Mouse (Mus musculus): ENCODE data around the gene Tmem123. TPM values are rescaled to one million over a fixed set of nuclear protein-coding genes. Genes with fewer than 3 reads are reported as not detected.
A peak's percentile ranks its signal among the peaks of the same experiment; 100 is the strongest.

Gene Tmem123
- total and polyA plus RNA-seq, 2 experiments from 2014 or later: 62.4 to 81.9 TPM

DNA sequence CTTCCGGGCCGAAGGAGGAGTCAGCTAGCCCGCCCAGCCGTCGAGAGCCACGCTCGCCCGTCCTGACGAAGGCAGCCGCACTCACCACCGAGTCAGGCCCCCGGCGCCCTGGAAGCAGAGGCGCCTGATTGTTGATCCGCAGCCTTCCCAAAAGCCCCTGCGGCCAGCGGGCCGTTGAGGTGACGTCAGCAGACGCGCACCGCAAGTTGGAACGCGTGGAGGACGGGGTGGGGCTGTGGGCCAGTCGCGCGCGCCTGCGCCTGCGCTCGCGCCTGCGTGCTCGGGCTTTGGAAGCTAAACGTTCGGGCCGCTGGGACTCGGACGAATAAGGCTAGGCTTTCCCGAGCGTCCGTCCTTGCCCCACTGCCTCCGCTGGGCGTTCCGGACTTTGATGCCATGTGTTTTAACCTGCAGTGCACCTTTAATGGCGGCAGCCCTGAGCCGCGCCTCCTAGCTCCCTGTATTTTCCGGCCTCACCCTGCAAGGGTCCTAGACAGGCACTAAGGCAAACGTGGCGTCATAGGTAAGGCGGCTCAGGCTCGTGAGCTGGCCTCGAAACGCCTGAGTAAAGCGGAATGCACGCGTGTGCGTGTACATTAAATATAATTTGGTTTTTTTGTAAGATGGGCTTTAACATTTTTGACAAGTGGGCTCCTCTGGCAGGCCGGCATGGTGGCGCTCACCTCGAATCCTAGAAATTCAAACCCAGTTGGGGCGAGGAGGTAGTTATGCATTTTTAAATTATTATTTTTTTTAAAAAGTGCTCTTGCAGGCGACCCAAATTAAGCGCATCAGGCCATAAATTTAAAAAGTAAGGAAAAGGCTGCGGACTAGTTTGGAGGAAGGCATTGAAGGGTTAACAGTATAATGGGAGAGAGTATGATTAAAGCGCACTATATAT, 73.3 kb downstream of the Tmem123 start, which contains the start of gene Birc2:
Birc2 (minus strand) TSS at position 160 of the 901 bp plus-strand sequence.
- under 1% methylated on average over 68 of the region's 68 CpGs for WGBS
- TF ChIP-seq EP300 (IDR thresholded peaks at IDR 0.05; ENCODE audit: low read depth) (peak; percentile 90; the same call in 1 of the 2 replicates), CTCF (IDR thresholded peaks at IDR 0.05; ENCODE audit: low read depth) (no peak)

DNA sequence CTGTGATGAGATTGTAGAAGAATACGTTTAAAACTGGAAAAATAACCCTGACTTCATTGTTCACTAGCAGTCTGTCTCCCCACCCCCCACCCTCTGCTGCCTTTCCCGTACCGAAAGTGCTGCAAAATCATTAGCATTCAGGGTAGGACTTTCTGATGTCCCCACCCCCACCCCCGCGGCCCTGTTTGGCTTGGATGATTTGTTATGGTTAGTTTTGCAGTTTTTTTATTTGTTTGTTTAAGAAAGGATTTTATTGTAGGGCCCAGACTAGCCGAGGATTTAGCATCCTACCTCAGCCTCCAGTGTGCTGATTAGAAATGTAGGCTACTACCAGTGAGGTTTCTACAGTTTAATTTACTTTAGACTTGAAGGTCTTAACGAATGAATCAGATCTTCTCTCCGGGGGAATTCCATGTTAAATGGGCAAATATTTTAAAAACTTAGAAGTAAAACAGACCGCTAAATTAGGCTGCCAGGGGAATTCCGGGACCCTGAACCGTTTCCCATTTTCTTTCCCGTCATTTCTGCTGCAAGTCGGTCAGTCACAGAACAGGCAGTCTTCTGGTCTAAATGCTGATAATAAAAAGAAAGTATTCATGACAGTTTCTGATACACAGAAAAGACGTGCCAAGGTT, 74.1 kb downstream of the Tmem123 start:
- H3K27me3 ChIP-seq (ENCODE audit: control insufficient read depth, insufficient read depth, low read length): no peaks in the 10 kb centered on the region
- H3K4me3 ChIP-seq (ENCODE audit: low read depth, low read length): peak overlapping the region; percentile 79
- peaks cover 13% of the 10 kb centered on the region for H3K36me3 ChIP-seq (replicated peaks; ENCODE audit: control insufficient read depth, insufficient read depth, low read length)
- no peaks in the 10 kb centered on the region for H3K9me3 ChIP-seq (replicated peaks; ENCODE audit: control insufficient read depth, low read length)
- TF ChIP-seq EP300 (IDR thresholded peaks at IDR 0.05; ENCODE audit: low read depth): no peak
- no peak for TF ChIP-seq CTCF (IDR thresholded peaks at IDR 0.05; ENCODE audit: low read depth)
- WGBS: 20% methylated on average over 14 of the region's 14 CpGs
- peaks cover 9% of the 10 kb centered on the region for H3K4me1 ChIP-seq (ENCODE audit: control insufficient read depth, insufficient read depth)
- DNase-seq (ENCODE audit: low spot score): peak; percentile 28
- peak overlapping the region; percentile 91 for H3K9ac ChIP-seq (replicated peaks; ENCODE audit: low read depth, low read length)
- peak overlapping the region; percentile 93 for H3K4me2 ChIP-seq (ENCODE audit: low read depth, low read length)
- no peak for ATAC-seq (ENCODE audit: insufficient read depth, low read depth)
- H3K27ac ChIP-seq (ENCODE audit: low read depth): peak overlapping the region; percentile 97

More for the DNA sequence above, 73.3 kb downstream of the Tmem123 start, which contains the start of gene Birc2:
- DNase-seq (ENCODE audit: low spot score) (peak; percentile 95), ATAC-seq (ENCODE audit: insufficient read depth, low read depth) (peak; percentile 98)
- Histone ChIP-seq H3K4me1 (ENCODE audit: control insufficient read depth, insufficient read depth) (peaks cover 14% of the 10 kb centered on the region), H3K27ac (ENCODE audit: low read depth) (peak within 1 kb of the TSS; percentile 97), H3K36me3 (replicated peaks; ENCODE audit: control insufficient read depth, insufficient read depth, low read length) (peaks cover 13% of the 10 kb centered on the region), H3K27me3 (ENCODE audit: control insufficient read depth, insufficient read depth, low read length) (no peaks in the 10 kb centered on the region), H3K4me3 (ENCODE audit: low read depth, low read length) (peak within 1 kb of the TSS; percentile 79), H3K9me3 (replicated peaks; ENCODE audit: control insufficient read depth, low read length) (no peaks in the 10 kb centered on the region), H3K9ac (replicated peaks; ENCODE audit: low read depth, low read length) (peak within 1 kb of the TSS; percentile 91), H3K4me2 (ENCODE audit: low read depth, low read length) (peak within 1 kb of the TSS; percentile 93)

DNA sequence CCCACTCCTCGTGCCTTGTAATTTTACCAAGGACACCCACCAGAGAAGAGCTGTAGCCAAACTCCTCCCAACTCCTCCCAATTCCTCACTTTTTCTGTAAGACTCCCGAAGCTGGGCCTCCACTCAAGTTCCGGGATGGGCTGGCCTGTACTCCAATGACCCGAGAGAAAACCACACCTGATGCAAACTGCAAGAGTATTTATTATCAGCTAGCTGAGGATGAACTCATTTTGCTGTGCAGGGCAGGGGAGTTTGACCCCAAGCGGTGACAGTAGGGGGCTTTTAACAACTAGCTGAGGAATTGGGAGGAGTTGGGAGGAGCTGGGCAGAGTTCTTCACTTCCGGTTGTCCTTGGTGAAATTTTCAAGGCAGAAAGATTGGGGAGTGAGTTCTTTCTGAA, 77.4 kb downstream of the Tmem123 start:
- no peak overlapping the region for H3K9ac ChIP-seq (replicated peaks; ENCODE audit: low read depth, low read length)
- H3K4me2 ChIP-seq (ENCODE audit: low read depth, low read length): no peak overlapping the region
- DNase-seq (ENCODE audit: low spot score) (no peak), ATAC-seq (ENCODE audit: insufficient read depth, low read depth) (no peak)
- no peaks in the 10 kb centered on the region for H3K27me3 ChIP-seq (ENCODE audit: control insufficient read depth, insufficient read depth, low read length)
- H3K27ac ChIP-seq (ENCODE audit: low read depth): no peak overlapping the region
- H3K4me3 ChIP-seq (ENCODE audit: low read depth, low read length): no peak overlapping the region
- H3K9me3 ChIP-seq (replicated peaks; ENCODE audit: control insufficient read depth, low read length): no peaks in the 10 kb centered on the region
- no peaks in the 10 kb centered on the region for H3K36me3 ChIP-seq (replicated peaks; ENCODE audit: control insufficient read depth, insufficient read depth, low read length)
- WGBS: 52% methylated on average over 6 of the region's 6 CpGs
- TF ChIP-seq EP300 (IDR thresholded peaks at IDR 0.05; ENCODE audit: low read depth): no peak
- TF ChIP-seq CTCF (IDR thresholded peaks at IDR 0.05; ENCODE audit: low read depth): no peak
- H3K4me1 ChIP-seq (ENCODE audit: control insufficient read depth, insufficient read depth): no peaks in the 10 kb centered on the region

Small RNAs within 50 kb of the gene (microRNA-seq; reads per million reads assigned to microRNA genes)
- 4.5 reads per million, percentile 19 among the genes with 10 or more reads in this experiment for gene Mir5618

Other genes with a start within 250 kb of the Tmem123 start
- gene Mmp8, start 205.6 kb upstream of the Tmem123 start, total RNA-seq (2014; rRNA removed; ENCODE audit: low replicate concordance): 1.0 and 1.9 TPM in 2 replicates
- gene Mmp8, start 205.6 kb upstream of the Tmem123 start, polyA plus RNA-seq (2015; fragmentation: Nextera tagmentation; extraction: Ambion mirVana): 0.29 and 0.34 TPM in 2 replicates
- not detected in 2 replicates for gene Mmp27, start 192.6 kb upstream of the Tmem123 start, total RNA-seq (2014; rRNA removed; ENCODE audit: low replicate concordance)
- gene Mmp27, start 192.6 kb upstream of the Tmem123 start, polyA plus RNA-seq (2015; fragmentation: Nextera tagmentation; extraction: Ambion mirVana): not detected in 2 replicates
- gene Mmp20, start 135.8 kb upstream of the Tmem123 start, total RNA-seq (2014; rRNA removed; ENCODE audit: low replicate concordance): not detected in 2 replicates
- not detected in 2 replicates for gene Mmp20, start 135.8 kb upstream of the Tmem123 start, polyA plus RNA-seq (2015; fragmentation: Nextera tagmentation; extraction: Ambion mirVana)
- not detected in 2 replicates for gene Mmp7, start 72.0 kb upstream of the Tmem123 start, total RNA-seq (2014; rRNA removed; ENCODE audit: low replicate concordance)
- gene Mmp7, start 72.0 kb upstream of the Tmem123 start, polyA plus RNA-seq (2015; fragmentation: Nextera tagmentation; extraction: Ambion mirVana): not detected in 2 replicates
- gene Birc2, start 73.0 kb downstream of the Tmem123 start, total RNA-seq (2014; rRNA removed; ENCODE audit: low replicate concordance): 26.8 and 32.8 TPM in 2 replicates
- gene Birc2, start 73.0 kb downstream of the Tmem123 start, polyA plus RNA-seq (2015; fragmentation: Nextera tagmentation; extraction: Ambion mirVana): 21.3 and 23.0 TPM in 2 replicates
- 7.1 and 7.2 TPM in 2 replicates for gene Birc3, start 109.1 kb downstream of the Tmem123 start, total RNA-seq (2014; rRNA removed; ENCODE audit: low replicate concordance)
- 3.9 and 4.4 TPM in 2 replicates for gene Birc3, start 109.1 kb downstream of the Tmem123 start, polyA plus RNA-seq (2015; fragmentation: Nextera tagmentation; extraction: Ambion mirVana)
- gene Yap1, start 240.6 kb downstream of the Tmem123 start, total RNA-seq (2014; rRNA removed; ENCODE audit: low replicate concordance): 50.6 and 64.9 TPM in 2 replicates
- 12.8 and 12.9 TPM in 2 replicates for gene Yap1, start 240.6 kb downstream of the Tmem123 start, polyA plus RNA-seq (2015; fragmentation: Nextera tagmentation; extraction: Ambion mirVana)

All from heart, postnatal 0 days (tissue).